Mouse (Mus musculus) v-Abl transformed pro-B cells (cell line): ENCODE data around the gene Fgf9.

Experiments
- in situ Hi-C, 2 experiments: fragments of 400-800 bp; cut with MboI; formaldehyde crosslinking; loops; one replicate each; pipeline ENCODE4 v1.15.1; 2025; ENCODE audit not compliant: unreplicated experiment in 2 of 2

Fgf9 gene

DNA sequence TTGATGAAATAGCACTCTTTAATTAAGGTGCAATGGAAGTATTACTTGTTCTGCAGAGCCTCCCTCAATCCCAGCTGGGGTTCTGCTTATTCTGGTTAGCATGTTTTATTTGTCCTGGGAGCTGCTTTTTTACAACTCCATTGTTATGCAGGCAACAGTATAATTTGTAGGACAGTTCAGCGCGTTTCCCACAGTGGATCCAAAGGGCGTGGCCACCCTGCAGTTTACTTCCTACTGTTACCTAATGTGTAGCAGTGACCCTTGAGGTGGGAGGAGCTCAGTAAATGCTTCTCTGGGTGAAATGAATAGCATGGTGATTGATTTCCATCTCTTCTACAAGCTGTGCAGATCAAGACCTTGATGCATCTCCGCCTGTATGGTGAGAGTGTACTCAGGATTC is 17.0 kb downstream of the Fgf9 start:
- in situ Hi-C loops, result no loop called here

DNA sequence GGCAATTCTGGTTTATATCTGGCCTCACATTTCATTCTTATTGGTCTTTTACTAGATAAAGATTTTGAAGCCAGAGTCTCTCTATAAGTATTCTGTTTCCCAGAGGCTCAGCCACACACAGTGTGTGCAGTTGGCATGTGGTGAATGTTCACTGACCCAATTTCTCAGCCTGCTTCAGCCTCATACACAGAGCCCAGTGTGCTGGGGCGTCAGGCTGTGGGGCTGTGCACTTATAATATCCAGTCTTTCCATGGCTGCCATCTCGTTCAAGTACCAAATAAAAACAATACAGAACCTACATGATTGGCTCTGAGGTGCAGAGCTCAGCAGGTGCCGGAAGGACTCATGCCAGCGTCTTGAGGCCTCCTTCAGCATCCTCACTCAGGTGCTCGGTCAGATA is 19.1 kb downstream of the Fgf9 start:
- in situ Hi-C loops, result no loop called here

DNA sequence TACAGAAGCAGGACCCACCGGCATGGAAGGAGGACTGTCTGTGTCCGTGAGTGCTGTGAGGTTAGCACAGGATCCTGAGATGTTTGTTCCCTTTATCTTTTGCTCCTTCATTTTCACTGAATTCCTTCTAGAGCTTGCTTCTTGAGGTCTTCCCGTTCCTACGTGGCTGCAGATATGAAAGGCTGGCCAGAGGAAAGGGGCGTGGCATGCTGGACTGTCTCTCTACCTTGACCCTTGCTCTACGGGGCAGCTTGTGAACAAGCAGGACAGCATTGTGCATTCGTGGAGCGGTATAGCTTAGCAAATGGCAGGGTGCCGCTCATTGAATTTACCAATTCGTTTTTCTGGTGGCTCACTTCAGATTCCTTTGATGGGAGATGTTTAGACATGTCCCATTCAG is 21.0 kb downstream of the Fgf9 start:
- in situ Hi-C loops, result no loop called here

DNA sequence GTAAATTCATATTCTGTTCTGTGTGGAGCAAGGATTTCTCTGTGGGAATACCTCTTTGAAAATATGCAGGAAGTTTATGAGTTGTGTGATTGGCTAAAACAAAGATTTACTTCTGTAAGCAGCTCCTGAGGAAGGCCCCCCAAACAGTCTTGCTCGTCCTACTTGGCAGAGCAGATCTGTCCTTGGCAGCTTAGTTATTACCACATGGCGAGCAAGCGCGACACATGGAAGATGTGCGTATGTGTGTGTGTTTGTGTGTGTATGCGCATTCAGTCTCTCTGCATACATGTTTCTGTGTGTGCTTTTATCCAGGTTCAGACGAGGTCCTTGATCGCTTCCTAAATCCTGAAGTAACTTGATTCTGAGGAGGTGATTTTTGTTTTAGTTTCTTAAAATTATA is 29.3 kb downstream of the Fgf9 start:
- in situ Hi-C loops, result no loop called here

DNA sequence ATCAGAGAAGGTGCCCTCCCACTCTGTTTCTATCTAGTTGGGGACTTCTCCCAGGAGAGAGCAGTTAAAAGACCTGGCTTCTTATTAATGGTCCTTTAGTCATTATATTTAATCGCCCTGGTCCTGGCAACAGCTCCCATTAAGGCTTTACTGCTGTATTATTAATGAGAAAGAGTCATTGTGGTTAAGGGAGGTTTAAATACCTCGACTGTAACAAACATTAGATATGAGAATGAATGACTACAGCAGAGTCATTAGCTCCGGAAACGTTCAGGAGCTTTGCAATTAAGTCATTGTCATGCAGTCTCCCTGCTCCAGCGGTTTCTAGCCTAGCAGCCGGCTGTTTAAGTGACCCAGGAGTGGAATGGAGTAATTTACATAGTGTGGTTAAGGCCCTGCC is 31.0 kb downstream of the Fgf9 start:
- in situ Hi-C loops, result no loop called here

DNA sequence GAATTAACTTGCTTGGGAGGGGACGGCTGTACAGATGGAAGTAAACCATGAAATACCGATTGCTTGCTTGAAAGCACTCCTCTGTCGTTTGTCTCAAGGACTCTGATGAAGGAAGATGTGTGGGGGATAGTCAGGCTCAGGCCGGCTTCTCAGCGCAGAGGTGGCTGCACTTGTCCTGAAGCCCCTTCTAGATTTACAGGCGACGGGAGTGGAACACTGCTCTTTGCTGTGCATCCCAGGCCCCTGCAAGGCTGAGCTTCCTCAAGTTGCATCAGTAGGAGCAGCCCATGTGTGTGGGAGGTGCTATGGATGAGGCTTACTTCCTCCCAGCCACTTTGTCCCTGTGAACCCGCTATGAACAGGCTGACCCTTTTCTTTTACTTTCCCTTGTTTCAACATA is 33.9 kb downstream of the Fgf9 start:
- in situ Hi-C loops, result no loop called here

DNA sequence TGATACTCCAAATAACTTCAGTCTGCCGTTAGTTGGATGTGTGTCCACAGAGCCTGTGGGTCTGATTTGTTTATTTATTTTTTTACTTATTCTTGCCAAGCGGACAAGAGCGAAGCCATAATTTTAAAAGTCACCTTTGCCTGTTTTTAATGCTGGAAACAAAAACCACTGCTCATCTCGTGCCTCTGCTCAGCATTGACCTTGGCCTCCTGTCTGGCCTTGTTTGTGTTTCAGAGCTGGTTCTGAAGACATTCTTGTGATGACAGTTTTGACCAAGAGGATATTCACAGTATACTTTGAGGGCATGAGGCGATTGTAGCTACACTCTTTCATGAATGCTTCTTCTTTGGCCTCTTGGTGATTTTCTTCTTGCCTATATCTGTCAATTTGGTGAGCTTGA is 35.2 kb downstream of the Fgf9 start:
- in situ Hi-C loops, result no loop called here

DNA sequence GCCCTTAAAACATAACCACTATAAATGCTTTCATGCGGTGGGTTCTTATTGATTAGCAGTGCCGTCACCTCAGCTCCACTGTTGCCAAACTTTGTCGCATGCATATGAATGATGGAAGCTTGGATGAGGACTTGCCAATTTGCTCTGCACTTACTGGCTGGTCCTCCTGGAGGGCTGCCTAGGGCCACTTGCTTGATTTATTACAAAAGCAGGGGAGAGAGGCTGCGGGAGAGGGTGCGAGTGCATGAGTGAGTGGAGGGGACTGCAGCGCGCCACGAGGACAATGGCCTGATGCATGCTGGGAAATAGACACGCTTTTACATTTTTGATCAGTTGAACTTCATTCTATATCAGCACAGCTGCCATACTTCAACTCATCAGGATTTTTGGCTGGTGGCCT is 39.3 kb downstream of the Fgf9 start:
- in situ Hi-C loops, result no loop called here

DNA sequence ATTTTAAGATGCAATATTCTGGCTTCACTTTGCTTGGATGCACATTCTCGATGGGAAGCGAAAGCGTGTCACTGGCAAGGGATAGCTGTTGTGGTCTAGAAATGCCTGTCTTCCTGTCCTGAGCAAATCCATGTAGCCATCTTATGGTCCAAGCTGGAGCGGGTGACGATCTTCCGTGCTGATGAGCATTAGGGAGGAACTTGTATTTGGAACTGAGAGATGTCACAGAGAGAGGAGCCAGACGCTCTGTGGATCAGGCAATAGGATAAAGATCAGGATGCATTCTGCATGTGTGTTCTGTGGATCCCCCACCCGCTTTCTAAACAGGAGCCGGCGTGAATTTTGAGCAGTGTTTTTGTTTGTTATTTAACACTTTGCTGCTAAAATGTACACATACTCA is 41.2 kb downstream of the Fgf9 start:
- in situ Hi-C loops, result no loop called here

DNA sequence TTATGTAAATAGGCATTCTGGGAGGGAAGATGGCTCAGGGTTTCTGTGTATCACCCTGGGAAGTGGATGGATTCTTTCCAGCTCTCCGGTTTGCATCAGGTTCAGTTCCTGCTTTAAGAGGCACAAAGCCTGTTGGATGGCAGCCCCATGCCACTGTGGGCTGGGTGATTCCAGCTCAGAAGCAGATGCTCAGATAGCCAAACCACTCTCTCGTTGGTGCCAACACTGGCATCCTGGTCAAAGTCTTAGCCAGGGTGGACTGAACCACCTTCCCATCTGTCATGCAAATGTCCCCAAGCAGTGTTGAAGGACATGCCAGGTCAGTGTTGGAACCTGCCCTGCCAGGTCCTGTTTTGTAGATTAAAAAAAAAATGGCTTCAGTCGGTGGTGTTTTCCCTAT is 42.0 kb downstream of the Fgf9 start:
- in situ Hi-C loops, result no loop called here

DNA sequence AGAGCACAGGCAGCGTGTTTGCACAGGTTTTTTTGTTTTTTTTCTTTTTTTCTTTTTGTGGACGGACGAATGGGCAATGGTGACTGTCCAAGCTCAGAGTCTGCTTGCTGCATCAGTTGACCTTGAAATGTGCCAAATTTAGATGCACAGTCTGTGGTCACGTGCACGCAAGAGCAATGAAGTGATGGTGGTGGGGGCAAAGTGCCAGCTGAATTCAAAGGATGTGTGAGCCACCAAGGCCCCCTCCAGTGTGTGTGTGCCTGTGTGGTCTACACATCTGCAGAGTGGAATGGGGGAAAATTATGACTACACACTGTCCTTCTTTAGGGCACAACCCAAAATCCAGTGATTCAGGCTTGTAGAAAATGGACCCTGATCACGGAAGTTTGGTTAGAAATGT is 42.8 kb downstream of the Fgf9 start:
- in situ Hi-C loops, result no loop called here

DNA sequence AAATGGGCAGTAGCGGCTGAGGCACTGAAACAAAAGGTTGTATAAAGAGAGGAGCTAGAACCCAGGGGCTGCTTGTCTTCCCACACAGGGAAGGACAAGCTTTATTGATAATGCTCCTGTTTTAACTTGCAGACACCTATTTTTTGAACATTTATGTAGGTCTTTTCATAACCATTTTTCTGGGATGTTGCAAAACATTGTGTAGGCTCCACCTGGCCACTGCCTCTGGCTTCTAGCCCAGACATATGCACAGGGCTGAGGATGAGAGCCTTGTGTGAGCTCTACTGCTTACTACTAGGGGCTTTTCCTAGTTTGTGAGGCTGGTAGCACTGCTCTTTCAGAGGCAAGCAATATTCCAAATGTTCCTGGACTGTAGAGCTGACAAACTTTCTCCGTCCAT is 43.8 kb downstream of the Fgf9 start:
- in situ Hi-C loops, result no loop called here

DNA sequence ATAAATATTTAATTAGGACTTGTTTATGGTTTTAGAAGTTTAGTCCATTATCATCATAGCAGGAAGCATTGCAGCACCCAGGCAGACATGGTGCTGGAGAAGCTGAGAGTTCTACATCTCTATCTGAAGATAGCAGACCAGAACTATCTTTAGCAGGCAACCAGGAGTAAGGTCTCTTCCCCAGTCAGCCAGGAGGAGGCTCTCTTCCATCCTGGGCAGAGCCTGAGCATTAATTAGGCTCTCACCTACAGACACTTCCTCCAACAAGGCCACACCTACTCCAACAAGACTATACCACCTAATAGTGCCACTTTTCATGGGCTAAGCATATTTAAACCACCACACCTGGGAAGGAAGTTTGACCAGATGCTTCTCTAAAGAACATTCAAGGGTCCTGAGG is 54.3 kb downstream of the Fgf9 start:
- in situ Hi-C loops, result no loop called here

DNA sequence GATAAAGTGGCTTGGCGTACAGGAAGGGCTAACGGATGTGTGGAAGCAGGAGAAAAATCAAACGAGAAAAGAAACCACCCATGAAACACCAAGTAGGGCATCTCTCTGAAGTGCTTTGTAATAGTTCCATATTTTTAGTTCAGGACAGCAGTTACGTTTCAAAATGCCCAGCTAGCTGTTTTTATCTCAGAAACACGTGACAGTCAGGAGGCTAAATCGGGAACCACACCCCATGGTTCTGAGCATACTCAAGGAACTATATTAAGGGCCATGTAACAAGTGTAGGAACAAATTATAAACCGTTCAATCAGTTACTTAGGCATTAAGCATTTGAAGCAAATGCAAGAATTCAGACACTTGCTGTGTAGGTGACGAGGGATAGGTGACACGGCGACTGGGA is 56.2 kb downstream of the Fgf9 start:
- in situ Hi-C loops, result no loop called here

DNA sequence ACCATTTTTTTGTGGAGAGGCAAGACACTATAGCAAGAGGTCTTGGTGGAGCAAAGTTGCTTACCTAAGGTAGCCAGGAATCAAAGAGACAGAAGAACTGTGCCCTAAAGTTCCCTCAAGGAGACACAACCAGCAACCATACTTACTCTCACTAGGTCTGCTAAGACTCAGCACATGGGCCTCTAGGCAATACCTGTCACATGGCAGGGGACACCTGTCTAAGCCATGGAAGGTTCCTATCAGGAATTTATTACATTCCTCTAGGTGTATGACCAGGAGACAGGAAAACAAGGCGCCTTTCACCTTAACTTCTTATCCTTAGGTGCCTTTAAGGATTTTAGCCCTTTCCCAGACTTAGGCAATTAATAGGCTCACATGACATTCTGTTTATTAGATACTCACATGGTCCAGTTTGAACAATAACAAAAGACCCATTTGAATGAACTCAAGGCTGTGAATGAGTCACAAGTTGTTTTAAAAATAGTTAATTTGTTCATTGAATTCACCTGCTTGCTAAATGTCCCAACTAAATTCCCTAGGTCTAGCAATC is 69.2 kb downstream of the Fgf9 start:
- in situ Hi-C loops, result no loop called here

DNA sequence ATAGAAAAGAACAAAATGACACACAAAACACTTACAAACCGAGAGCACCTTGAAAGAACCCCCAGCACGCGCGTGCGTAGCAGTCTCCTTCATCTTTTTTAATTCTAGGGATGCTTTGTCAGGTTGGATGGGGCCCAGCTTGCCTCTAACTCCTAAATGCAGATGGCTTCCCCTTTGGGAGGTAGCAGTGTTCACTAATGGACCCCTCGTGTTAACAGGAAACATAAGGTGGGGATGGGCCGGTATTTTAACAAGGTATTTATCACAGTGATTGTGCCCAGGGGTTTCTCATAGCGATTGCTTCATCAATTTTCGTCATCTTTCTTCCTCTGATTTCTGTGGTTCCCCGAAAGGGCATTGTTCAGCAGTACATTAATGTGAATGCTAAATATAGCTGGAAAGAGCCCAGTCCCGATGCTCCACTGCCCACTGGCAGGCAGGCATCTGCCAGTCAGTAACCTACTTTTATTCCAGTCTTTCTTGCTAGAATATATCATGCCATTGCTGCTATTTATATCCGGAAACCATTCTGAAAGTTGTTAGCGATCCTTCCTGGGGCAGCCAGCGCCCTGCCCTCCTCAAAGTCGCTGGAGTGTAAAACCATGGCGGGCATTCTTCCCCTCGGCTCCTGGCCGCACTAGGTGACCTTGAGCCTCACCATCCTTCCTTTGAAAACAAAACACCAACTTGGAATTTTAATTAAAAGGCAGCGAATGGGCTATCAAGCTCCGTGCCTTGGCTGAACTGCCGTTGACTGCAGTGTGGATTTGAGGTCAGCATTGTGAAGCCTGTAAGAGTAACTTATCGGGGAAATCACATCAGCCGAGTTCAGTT is 79.5 kb downstream of the Fgf9 start:
- in situ Hi-C loops, result no loop called here

DNA sequence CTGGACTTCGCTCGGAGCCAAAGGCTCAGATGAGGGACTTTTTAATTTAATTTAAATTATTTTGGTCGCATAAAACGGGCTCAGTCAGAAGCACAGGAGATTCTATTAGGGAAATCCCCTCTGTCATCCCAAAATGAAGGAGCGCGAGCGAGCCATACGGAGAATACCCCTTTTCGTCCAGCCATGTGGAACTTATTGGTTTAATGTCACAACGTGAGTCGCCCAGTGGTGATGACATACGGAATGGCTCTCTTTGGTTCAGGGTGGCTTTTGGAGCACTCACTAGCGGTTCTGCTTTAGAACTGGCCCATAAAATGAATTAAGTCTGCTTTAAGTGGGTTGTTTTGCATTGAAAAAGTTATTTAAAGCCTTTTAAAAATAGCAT is 80.1 kb downstream of the Fgf9 start:
- in situ Hi-C loops, result no loop called here

DNA sequence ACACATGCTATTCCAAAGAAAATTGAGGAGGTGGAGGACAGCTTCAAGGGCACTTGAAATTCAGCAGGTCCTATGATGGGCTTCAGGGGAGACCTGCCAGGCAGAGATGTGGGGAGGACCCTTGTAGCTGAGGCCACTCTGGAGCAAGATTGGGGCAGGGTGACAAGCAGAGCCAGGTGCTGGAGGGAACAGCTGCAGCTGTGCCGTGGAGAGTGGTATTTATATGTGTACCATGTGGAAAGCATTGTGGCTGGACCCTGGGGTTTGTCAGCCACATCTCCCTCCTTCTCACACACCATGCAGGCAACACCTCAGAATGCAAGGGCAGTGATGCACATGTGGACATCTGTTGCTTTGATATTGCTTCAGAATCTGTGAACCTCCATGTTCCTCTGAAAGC is 81.8 kb downstream of the Fgf9 start:
- in situ Hi-C loops, result no loop called here

DNA sequence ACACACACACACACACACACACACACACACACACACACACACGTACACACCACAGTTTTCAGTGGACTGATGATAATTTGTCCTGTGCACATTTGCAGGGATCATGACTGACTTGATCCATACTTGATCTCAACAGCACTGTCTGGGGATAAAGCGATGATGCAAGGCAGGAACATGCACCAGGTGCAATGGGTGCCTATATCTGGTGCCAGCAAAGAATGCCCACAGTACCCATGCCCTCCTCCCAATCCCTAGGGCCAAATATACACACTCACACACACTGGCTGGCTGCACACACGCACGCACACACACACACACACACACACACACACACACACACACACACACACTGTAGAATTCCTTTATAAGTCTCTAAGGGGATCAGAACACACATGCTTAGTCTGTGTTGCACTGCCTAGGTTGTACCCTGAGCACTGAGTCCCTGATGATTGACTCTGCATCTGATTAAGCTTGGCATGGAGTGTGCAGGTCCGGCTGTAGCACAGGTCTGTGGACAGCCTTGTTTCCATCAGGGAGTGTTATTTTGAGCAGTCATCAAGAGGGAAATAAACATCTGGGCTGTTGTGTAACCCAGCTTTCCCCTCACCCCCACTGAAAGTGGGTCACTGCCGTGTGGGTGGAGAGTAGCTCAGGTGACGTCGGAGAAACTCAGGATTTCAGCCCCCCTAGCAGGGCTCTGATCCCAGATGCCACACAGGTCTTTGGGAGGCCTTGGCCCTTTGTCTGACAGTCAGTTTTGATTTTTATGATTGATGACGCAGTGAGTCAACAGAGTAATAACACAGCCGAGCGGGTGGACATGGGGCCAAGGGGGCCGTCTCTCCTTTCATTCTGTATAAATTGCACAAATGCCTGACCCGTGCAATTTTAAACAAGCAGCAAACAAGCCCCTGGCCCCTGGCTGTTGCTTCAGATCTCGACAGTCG is 83.4 kb downstream of the Fgf9 start:
- in situ Hi-C loops, result no loop called here

DNA sequence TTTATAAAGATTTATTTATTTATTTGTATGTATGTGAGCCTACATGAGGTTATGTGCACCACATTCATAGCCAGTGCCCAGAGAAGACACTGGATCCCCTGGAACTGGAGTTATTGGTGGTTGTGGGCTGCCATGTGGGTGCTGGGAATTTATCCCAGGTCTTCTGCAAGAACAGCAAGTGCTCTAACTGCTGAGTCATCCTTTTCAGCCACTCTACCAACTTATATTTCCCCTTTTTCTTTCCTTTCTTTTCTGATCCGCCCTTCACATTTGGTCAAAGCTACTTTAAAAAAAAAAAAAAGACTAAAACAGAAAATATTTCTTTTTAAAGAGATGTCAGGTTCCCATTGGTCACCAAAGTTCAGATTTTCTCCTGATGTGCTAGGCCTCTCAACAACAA is 90.3 kb downstream of the Fgf9 start:
- in situ Hi-C loops, result no loop called here
